Mouse (Mus musculus) adrenal gland, postnatal 10 days (tissue): ENCODE data around the gene Sgcd. TPM values are rescaled to one million over a fixed set of nuclear protein-coding genes. Genes with fewer than 3 reads are reported as not detected.

Source experiments
- DNase-seq: peaks from one replicate; pipeline ENCODE4 v3.0.0; 2021; ENCODE audit warnings: mixed read lengths
- total RNA-seq, 2 experiments: library from RNA; stranded (reverse); gene quantifications; 2 replicates each; pipeline ENCODE4 v1.2.3; 2021

The Sgcd gene
- total RNA-seq, 2 experiments from 2014 or later = 14.8 to 17.3 TPM

DNA sequence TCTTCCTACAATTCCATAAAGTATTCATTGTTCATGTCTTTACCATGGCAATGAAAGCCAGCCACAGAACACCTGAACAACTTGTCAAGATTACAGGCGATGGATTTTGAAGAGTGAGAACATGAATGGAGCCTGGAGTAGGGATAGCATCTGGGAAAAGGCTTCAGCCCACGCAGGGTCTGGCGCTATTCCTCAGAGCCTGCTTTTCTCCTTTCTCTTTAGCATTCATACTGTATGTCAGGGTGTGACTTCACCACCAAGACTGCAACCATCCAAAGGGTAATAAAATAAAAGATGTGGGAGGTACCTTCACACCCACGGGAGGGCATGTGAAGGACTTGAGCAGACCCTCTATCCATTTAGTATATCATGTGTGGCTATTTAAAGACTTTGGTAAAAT lies 720.2 kb downstream of the Sgcd start:
- no peak for DNase-seq

DNA sequence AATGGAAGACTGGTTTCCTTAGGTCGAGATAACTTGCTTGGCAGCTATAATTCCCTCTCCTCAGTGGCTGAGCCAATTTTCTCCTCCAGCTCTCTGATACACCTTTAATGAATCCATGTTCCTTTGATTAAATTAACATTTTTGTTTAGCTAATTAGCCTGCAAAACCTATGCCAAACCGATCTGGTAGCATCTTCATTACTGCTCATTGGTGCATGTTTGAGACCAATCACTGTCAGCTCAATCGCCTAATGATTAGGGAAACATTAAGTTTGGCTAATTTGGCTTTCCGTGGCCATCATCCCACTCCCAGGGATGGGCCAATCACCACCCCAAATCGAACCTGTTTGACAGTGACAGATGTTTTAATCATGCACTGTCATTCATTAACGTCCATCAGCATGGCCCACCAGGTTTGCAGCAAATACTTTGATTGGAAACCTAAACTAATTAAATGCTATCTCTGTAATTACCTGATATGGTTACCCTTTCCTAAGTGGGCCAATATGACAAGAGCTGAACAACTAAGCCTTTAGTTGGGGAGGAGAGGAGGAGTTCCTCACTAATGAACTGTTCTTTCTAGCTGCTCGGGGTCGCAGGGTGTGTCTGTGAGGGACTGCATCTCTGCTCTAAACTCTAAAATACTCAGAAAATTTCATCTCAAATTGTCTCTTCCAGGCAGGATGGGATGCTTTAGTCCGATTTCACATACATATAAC lies 724.3 kb downstream of the Sgcd start:
- DNase-seq = no peak

DNA sequence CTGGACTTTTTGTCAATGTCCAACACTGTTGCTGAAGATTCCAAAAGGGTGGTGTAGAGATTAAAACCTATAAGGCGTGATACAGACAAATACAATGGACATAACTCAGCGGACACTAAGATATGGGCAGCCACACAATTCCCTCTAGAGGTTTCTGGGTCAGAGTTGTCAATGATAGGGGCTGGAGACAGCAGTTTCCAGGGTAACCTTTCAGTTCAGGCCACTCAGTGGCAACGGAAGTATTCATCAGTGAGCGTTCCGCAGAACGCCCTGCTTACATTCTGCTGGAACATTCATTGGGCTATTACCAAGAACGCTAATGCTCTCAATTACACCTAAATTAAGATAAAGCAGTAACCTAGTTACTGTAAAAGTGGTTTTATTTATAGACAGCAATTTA lies 738.5 kb downstream of the Sgcd start:
- DNase-seq = no peak

DNA sequence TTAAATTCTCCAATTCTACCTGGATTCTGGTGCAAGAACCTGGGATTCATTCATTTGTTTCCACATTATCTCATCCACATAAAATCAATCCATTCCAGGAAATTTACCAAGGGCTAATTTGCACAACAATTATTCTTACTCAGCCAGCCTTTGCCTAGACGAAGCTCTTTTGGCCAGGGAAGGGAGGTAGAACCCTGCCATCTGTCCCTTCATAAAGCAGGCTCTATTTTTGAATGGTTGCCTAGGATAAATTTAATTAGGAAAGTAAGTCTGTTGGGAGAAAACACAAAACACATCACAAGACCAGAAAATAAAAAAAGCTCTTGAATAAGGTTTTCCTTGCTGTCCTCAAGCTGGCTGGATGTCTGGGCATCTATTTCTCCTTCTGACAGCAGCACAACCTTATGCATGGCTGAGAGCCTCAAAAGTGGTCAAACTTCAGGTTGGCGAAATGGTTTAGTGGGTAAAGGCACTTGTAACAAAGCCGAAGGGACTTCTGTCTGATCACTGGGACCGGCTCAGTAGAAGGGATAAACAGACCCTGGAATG lies 740.4 kb downstream of the Sgcd start:
- DNase-seq = no peak

DNA sequence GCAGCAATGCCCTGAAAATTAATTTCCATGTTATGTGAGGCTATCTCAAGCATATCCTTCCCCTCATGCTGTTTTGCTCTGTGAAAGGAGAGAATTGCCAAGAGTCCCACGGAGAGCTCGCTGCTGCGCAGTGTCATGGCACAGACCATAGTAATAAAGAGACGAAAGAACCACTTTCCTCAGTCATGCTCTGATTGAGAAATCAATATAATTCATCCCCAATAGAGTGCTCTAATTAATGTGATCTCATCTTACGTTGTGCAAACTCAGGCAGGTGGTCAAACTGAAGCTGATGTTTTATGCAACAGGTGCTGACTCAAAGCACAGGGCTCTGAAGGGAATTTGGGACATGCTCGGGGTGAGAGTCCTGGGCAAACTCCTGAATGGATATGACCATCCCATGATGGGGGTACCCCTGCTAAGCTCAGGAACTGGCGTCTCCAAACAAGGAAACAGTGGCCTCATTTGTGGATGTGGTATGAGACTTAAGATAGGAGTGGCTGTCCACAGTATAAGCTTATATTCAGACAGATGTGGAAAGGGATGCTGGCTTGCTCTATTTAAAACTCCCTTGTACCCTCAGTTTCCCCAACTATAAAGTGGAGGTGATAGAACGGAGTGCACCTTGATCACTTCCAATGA lies 740.9 kb downstream of the Sgcd start:
- DNase-seq = no peak

DNA sequence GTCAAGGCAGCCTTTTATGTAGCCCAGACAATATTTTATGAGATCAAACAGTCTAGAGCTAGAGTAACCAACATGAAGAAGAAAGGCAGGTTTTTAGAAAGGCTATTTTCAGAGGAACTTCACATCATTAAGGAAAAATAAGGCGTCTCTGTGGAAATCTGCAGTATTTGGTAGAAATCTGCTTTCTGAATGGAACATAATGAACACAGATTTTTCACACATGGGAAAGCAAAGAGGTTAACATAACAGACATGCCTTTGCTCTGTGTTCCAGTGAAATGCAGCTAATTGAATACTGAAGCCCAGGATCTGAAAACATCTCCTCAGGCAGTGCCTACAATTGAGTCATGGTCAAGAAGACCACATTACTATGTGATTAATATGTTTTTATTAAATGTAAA lies 746.4 kb downstream of the Sgcd start:
- DNase-seq = no peak

DNA sequence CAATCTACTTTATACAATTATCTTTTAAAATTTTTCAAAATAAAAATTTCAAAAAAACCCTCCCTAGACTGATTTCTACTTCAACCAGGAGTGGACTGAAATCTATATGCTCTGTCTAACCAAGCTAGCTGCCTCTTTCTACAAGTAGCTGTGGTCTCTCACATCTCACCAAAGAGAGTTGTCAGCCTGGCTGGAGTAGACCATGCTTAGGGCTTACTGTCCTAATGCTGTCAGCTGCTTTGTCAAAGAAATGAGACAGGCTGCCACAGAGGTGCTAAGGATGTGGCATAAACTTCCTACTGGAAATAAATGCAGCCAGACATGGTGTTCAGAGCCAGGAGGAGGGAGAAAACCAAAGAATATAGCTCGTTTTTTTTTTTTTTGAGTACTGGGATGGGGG lies 760.5 kb downstream of the Sgcd start:
- DNase-seq = no peak

DNA sequence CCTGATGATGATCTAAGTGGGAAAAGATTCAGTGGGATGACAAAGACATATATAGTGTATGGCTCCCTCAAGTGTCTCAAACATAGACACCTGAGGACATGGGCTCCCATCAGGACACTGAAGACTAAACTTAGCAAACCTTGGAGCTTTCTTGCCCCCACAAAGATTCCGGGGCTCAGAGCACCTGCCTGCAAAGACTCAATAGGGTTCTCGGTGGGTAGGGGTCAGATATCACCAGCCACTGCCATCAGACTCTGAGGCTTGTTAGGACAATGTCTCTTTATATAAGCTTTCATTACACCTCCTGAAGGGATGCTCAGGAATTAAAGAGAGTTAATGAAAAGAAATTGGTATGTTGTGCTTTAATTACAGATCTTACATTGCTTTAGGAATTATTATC lies 764.6 kb downstream of the Sgcd start:
- no peak for DNase-seq

DNA sequence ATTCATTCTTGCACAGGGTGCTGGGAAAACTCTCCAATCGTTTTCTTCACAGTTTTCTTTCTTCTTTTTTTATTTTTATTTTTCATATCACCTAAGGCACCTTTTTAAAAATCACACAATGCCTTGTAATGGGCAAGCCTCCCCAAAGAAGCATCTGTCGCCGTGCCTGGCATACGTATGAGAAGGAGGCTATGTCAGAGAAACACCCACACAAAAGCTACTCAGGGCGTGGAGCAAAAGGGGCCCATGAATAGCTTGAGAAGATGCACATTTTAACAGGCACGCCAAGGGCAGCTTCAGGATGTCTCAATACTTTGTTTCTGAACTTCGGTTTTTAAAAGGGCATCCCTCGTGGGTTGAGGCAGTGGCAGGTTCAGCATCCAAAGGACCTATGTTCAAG lies 777.2 kb downstream of the Sgcd start:
- DNase-seq = no peak

DNA sequence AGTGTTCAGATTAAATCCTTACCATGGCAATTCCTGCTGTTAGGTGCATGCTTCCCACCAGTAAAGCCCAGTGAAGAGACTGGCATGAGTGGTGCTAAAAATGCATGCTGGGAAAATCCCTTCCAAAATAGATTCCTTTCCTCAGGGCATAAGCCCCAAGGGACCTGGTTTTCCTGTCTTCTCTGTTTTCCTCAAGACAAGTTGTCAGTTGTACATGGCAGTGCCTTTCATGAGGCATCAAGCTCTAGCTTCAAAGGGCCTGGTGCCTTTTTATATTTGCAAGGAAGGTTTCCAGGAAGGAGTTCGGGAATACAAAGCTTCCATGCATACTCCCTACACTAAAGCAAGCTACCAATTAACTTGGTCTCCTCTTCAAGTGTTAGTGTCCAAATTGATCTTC lies 782.3 kb downstream of the Sgcd start:
- DNase-seq = no peak

DNA sequence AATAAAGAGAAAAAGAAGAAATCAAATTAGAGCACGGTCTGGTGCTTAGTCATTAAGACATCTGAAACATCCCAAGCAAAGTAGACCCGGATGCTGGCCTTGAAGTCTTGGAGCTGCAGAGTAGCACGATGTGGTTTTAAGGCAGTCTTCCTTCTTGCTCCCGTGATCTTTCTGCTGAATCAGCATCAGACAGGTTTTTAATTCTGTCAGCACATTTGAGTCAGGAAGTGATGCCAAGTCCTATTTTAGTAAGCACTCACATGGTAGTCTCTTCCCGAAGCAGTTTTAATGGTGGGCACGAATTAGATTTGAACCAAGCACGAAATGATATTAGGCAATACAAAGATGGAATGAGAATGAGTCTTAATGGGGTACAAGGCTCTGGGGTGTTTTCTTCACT lies 789.7 kb downstream of the Sgcd start:
- DNase-seq = no peak

DNA sequence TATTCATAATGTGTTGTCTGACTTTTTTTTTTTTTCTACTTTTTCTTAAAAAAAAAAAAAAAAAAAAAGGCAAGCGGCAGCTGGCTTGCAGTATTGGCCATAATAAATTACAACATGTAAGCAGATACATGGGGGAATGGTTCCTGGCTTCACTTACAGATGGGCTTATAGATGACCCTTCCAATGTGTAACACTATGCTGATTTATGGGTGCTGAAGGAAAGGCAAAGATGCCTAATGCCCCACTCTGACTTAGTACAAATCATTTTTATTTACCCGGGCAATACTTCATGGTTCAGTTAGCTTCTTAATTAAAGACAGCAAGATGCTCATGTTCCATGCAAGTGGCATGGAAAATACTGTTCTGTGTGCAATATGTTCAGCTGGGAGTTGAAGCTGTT lies 800.2 kb downstream of the Sgcd start:
- DNase-seq = no peak

DNA sequence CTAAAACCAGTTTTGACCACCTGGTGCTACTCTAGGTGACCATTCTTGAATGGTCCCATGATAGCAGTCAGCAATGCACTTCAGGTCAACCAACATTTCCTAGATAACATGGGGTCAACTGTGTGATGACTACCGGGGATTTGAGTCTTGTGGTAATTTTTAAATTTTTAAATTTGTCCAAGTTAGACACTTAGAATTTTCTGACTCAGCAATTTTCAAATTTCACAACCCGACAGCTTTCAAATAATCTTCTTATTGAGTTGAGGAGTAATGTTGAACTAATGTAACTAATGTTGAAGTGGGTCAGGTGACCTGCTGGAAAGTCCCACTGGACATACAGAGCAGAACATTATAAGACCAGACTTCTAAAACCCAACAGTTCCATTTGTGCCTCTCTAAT lies 813.8 kb downstream of the Sgcd start:
- no peak for DNase-seq

DNA sequence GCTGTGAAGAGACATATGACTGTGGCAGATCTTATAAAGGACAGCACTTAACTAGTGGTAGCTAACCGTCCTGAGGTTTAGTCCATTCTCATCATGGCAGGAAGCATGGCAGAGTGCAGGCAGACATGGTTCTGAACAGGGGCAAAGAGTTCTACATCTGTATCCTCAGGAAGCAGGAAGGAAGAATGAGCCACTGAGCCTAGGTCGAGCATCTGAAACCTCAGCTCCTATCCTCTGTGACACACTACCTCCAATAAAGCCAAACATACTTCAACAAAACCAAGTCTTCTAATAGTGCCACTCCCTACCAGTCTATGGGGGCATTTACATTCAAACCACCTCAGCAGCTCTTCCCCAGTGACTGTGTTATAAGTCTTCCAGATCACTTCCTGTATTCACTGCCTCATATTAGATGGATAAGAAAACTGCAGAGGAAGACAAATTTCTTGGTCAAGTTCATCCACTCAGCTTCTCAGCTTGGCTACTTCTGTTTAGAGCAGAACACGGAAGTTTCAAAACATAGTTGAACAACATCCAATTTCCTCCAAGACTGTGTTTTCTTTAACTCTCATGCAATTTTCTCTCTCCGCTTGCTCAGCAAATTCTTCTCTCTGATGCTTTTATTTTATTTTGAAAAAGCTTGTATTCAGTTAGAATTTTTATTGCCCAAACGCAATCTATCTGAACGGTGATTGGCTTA lies 817.7 kb downstream of the Sgcd start:
- no peak for DNase-seq

DNA sequence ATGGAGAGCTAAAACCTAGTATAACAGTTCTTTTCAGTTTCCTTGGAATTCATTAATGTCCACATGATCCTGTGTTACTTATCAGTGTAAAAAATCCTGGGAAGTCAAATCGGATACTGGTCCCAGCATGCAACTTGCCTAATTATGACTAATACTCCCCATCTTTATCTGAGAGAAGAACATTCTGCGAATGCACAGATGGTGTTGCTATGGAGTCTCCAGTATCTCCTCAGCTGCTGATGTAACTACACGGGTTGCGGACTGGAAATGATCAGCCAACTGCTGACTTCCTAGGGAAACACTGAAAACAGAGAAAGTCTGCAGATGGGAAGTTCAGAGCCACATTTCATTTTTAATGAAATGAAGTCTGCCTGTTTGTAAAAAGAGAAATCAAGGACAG lies 821.4 kb downstream of the Sgcd start:
- no peak for DNase-seq

DNA sequence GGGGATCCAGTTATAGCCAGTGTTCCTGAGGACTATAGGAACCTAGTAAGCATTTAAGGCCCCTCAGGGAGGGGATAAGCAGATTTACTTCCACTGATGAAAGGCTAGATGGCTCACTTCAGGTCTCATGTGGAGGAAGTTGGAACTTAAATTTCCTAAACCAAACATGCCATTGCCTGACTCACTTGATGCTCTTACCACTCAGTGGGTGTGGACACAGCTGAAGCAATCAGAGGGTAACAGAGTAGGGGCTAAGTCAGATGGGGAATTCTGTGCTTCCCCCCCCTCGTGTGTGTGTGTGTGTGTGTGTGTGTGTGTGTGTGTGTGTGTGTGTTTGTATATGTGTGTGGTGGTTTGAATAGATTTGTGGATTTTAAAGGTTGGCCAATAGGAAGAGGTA lies 830.7 kb downstream of the Sgcd start:
- no peak for DNase-seq

DNA sequence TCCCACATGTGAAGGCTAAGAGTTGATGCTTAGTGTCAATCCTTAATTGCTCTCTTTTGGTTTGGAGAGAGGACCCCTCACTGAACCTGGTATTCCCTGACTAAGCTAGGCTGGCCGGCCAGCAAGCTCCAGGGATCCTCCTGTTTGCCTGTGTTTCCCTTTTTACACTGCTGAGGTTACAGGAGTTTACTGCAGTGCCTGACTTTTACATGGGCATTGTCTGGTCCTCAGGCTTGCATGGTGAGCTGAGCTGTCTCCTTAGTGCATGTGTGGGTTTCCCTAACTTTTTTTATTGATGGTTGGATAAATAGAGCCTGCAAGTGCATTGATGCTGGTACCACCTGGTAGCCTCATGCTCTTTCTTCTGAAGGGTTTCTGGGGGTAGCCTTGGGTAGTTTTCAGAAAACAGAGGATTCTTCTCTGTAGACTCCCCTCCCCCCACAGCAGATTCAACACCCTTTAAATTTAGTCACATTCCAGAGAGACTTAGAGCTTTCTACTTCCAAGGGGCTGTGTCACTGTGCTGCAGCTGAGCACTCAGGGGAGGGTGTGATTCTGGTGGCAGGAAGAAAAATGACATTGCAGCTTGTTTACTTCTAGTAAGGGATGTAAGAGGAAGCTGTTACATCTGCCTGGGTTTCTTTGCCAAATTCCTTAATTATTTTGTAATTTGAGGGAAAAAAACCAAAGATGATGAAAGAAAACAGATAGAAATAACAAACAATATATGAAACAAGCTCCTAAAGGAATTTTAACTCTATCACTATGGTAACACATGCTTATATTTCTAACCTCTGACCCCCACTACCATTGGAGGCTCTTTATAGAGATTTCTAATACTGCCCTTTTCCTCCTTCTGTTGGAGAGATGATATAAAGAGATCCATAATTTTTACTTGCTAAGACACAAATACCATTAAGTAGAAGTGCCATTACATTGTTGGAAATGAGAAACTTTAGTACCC lies 831.8 kb downstream of the Sgcd start:
- no peak for DNase-seq

DNA sequence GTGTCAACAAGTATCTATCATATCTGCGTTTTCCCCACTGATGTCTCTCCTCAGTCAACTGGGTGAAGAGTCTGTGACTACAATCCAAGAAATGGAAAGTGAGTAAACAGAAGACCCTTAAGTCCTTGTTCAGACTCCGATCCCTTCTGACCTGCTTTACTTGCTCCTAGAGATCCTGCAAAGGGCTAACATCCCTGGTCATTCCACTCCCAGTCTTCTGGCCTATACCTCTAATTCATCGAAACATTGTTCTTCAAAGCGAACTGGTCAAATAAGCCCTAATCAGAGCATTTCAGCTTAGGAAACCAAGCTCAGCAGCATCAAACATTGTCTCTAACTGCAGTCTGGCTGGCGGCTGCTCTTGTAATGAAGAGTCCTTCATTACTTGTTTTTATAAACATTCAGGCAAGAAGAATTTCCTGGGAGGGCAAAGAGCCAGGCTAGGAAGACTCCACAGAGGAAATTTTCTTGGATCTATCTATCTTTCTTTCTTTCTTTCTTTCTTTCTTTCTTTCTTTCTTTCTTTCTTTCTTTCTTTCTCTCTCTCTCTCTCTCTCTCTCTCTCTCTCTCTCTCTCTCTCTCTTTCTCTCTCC lies 833.8 kb downstream of the Sgcd start:
- no peak for DNase-seq

DNA sequence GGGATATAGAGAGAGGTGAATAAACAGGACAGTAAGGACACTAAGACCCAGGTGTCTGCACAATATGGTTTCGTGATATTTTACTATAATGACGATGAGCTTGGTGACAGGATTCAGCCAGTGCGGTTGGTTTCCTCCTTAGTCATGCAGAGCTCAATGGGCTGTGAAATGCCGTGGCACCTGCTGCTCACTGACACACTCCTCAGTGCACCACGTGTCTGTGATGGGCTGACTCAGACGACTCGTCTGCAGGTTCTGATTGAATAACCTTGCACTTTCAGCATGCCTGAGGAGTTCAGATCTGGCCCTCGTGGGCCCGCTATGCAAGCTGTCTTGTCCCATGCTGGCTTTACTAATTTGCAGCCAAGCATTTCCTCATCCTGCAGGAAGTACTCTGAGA lies 839.2 kb downstream of the Sgcd start:
- no peak for DNase-seq

DNA sequence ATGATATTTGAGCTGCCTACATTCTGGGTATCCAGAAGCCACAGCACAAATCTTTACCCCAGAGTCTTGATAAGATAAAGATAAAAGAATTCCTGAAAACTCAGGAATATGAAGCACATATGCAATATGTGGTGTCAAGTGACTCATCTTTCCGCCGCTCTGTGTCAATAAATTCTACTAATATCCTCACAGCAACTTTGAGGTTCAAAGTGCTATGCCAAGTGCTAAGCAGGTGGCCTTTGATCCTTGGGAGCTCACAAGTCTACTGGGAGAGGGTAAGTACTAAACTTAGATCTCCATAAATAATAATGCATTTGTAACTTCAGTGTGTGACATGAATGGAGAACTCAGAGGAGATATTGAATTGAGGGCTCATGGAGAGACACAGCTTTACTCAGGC lies 848.9 kb downstream of the Sgcd start:
- DNase-seq = no peak

DNA sequence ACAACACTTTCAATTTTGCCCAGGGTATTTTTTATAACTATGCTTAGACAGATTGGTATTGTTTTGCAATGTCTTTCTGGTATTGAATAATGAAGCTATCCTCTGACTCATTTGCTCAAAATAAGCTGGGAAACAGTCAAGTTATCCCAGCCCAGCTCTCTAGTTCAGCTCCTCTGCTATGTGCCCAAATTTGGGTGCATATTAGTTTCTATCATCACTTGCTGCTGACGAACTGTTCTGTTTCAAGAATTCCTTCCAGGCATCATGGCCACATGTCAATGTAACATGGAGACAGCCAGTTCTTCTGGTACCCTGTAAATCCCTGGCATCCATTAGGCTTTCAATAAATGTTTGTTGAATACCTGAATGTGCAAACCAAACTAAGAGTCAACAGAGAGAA lies 849.5 kb downstream of the Sgcd start:
- DNase-seq = no peak

DNA sequence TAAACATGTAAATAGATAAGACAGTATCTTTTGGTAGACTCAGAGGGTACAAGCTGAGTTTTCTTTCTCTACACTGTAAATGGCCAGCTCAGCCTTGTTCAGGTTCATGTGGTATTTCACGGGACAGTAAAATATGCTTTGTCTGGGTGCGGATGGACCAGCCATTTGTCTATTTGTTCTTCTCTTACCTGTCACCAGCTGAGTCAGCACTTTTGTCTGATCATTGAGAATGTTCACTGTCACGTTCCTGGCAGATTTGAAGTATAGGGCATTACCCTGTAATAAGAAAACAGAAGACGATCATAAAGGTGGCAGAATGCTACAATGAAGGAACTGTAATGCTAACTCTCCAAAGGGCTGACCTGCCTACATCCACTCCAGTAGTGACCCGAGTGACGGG lies 856.4 kb downstream of the Sgcd start:
- DNase-seq = no peak
